Mouse (Mus musculus): ENCODE measurements around the gene Acvr1b.

Gene Acvr1b

GRCm38 (mm10) chr15:101147115-101147909, 26.6 kb upstream of the Acvr1b start:
- DNase-seq: no peak

GRCm38 (mm10) chr15:101147910-101148273, 26.0 kb upstream of the Acvr1b start:
- no peak for DNase-seq

- DNase-seq: no peak
These were observed 25.3 kb upstream of the Acvr1b start for GRCm38 (mm10) chr15:101148604-101149003.

- no peak for DNase-seq
These were observed 22.2 kb upstream of the Acvr1b start for GRCm38 (mm10) chr15:101151409-101152261.

- DNase-seq: no peak
These were observed 18.9 kb upstream of the Acvr1b start for GRCm38 (mm10) chr15:101154700-101155616.

- no peak for DNase-seq
These were observed 13.7 kb upstream of the Acvr1b start for GRCm38 (mm10) chr15:101160128-101160527.

GRCm38 (mm10) chr15:101160591-101160990, 13.3 kb upstream of the Acvr1b start:
- DNase-seq: peak; percentile 62 to 74

GRCm38 (mm10) chr15:101161534-101161933, 12.3 kb upstream of the Acvr1b start:
- DNase-seq: no peak

- peak; percentile 41 to 56 for DNase-seq
These were observed 10.8 kb upstream of the Acvr1b start for GRCm38 (mm10) chr15:101163056-101163458.

- DNase-seq: no peak
These were observed 10.0 kb upstream of the Acvr1b start for GRCm38 (mm10) chr15:101163854-101164253.

- DNase-seq: peak; percentile 45 to 50
These were observed 9.6 kb upstream of the Acvr1b start for GRCm38 (mm10) chr15:101164291-101164690.

GRCm38 (mm10) chr15:101165658-101166437, 8.0 kb upstream of the Acvr1b start:
- no peak for DNase-seq

- no peak for DNase-seq
These were observed 6.3 kb upstream of the Acvr1b start for GRCm38 (mm10) chr15:101167553-101167952.

- no peak for DNase-seq
These were observed 4.0 kb upstream of the Acvr1b start for GRCm38 (mm10) chr15:101169910-101170309.

- DNase-seq: no peak
These were observed 3.4 kb upstream of the Acvr1b start for GRCm38 (mm10) chr15:101170413-101170980.

GRCm38 (mm10) chr15:101171272-101171671, 2.6 kb upstream of the Acvr1b start:
- no peak for DNase-seq

GRCm38 (mm10) chr15:101172016-101172415, 1.9 kb upstream of the Acvr1b start:
- DNase-seq: no peak

- DNase-seq: peak; percentile 67 to 71
These were observed 645 bp downstream of the Acvr1b start for GRCm38 (mm10) chr15:101174294-101175130.

GRCm38 (mm10) chr15:101175131-101175460, 1.2 kb downstream of the Acvr1b start:
- DNase-seq: peak in 1 of 2 experiments; percentile 38

GRCm38 (mm10) chr15:101175613-101176283, 1.9 kb downstream of the Acvr1b start:
- peak; percentile 45 to 46 for DNase-seq
